Mouse (Mus musculus): Measurements from ENCODE around the gene Tbc1d10c. TPM values are rescaled to one million over a fixed set of nuclear protein-coding genes. Genes with fewer than 3 reads are reported as not detected.
A peak's percentile ranks its signal among the peaks of the same experiment; 100 is the strongest.

Gene Tbc1d10c
- total and polyA plus RNA-seq, 3 experiments = 43.5 to 58.5 (median 46.3) TPM

- Histone ChIP-seq H3K9me3 (replicated peaks; ENCODE audit: low read length) (peaks cover 3% of the 10 kb centered on the region), H3K4me2 (ENCODE audit: insufficient read depth, low read depth, poor library complexity, severe bottlenecking) (no peak overlapping the region), H3K4me3 (replicated peaks in 1 of 3; ENCODE audit: low read depth in 2 of 3, low read length in 2 of 3, poor library complexity in 1 of 3) (no peak overlapping the region), H3K27me3 (replicated peaks) (peaks cover 4% of the 10 kb centered on the region), H3K79me2 (replicated peaks; ENCODE audit: control insufficient read depth, extremely low read depth, insufficient read depth, poor library complexity, severe bottlenecking) (no peaks in the 10 kb centered on the region), H3K36me3 (replicated peaks in 1 of 2; ENCODE audit: control insufficient read depth in 1 of 2, insufficient read depth in 1 of 2, low read length in 1 of 2) (no peaks in the 10 kb centered on the region), H3K27ac (ENCODE audit: insufficient read depth, low read depth) (no peak overlapping the region), H3K4me1 (ENCODE audit: control insufficient read depth in 1 of 2, insufficient read depth in 2 of 2) (peaks cover 0 to 5% of the 10 kb centered on the region in 2 experiments; a peak in 2 of 4 replicates), H3K9ac (ENCODE audit: insufficient read depth, low read depth) (no peak overlapping the region)
- dilution Hi-C loops (cut with MboI; ENCODE audit: extremely low pct_ligation_motif_present, extremely low pct_unique_long_range_greater_than_20kb, low sequenced_read_pairs) = no loop called here
- DNase-seq (ENCODE audit: extremely low read depth) = no peak
- TF ChIP-seq NRF1 (IDR thresholded peaks at IDR 0.05; ENCODE audit: low read depth, low read length) = no peak
- in situ Hi-C loops (cut with MboI; ENCODE audit: low pct_ligation_motif_present, low pct_unique_long_range_greater_than_20kb, low sequenced_read_pairs) = no loop called here
Observed at GRCm38 (mm10) chr19:4240247-4240668, 49.2 kb upstream of the Tbc1d10c start.

GRCm38 (mm10) chr19:4234548-4234947 is 43.5 kb upstream of the Tbc1d10c start:
- no peak overlapping the region for H3K4me3 ChIP-seq (replicated peaks in 1 of 3; ENCODE audit: low read depth in 2 of 3, low read length in 2 of 3, poor library complexity in 1 of 3)
- H3K4me1 ChIP-seq (ENCODE audit: control insufficient read depth in 1 of 2, insufficient read depth in 2 of 2) = peaks cover 18 to 30% of the 10 kb centered on the region in 2 experiments
- no peak for TF ChIP-seq CTCF (conservative IDR thresholded peaks at IDR 0.05 in 1 of 2, IDR thresholded peaks at IDR 0.05 in 1 of 2; ENCODE audit: low read depth in 2 of 2, low read length in 2 of 2)
- TF ChIP-seq TCF12 (IDR thresholded peaks at IDR 0.05; ENCODE audit: low read depth, low read length) = no peak
- TF ChIP-seq MAFK (IDR thresholded peaks at IDR 0.05; ENCODE audit: insufficient replicate concordance, low read length) = no peak
- TF ChIP-seq E2F4 (IDR thresholded peaks at IDR 0.05; ENCODE audit: insufficient replicate concordance, low read depth, low read length) = no peak
- TF ChIP-seq NRF1 (IDR thresholded peaks at IDR 0.05; ENCODE audit: low read depth, low read length) = no peak
- TF ChIP-seq MEF2A (IDR thresholded peaks at IDR 0.05; ENCODE audit: borderline replicate concordance, low read depth, low read length) = no peak
- TF ChIP-seq KAT2A (IDR thresholded peaks at IDR 0.05; ENCODE audit: insufficient replicate concordance, low read length) = no peak
- no peak for TF ChIP-seq SMC3 (IDR thresholded peaks at IDR 0.05; ENCODE audit: low read depth, low read length)
- H3K27me3 ChIP-seq (replicated peaks) = peaks cover 2% of the 10 kb centered on the region
- H3K36me3 ChIP-seq (replicated peaks in 1 of 2; ENCODE audit: control insufficient read depth in 1 of 2, insufficient read depth in 1 of 2, low read length in 1 of 2) = peaks cover 0 to 5% of the 10 kb centered on the region in 2 experiments
- dilution Hi-C loops (cut with MboI; ENCODE audit: extremely low pct_ligation_motif_present, extremely low pct_unique_long_range_greater_than_20kb, low sequenced_read_pairs) = no loop called here
- in situ Hi-C loops (cut with MboI; ENCODE audit: low pct_ligation_motif_present, low pct_unique_long_range_greater_than_20kb, low sequenced_read_pairs) = no loop called here
- no peak overlapping the region for H3K27ac ChIP-seq (ENCODE audit: insufficient read depth, low read depth)
- no peak overlapping the region for H3K4me2 ChIP-seq (ENCODE audit: insufficient read depth, low read depth, poor library complexity, severe bottlenecking)
- H3K9ac ChIP-seq (ENCODE audit: insufficient read depth, low read depth) = no peak overlapping the region
- DNase-seq (ENCODE audit: extremely low read depth) = no peak
- H3K9me3 ChIP-seq (replicated peaks; ENCODE audit: low read length) = peaks cover 3% of the 10 kb centered on the region
- H3K79me2 ChIP-seq (replicated peaks; ENCODE audit: control insufficient read depth, extremely low read depth, insufficient read depth, poor library complexity, severe bottlenecking) = no peaks in the 10 kb centered on the region

GRCm38 (mm10) chr19:4232651-4233050 is 41.6 kb upstream of the Tbc1d10c start:
- peaks cover 0 to 5% of the 10 kb centered on the region in 2 experiments for H3K36me3 ChIP-seq (replicated peaks in 1 of 2; ENCODE audit: control insufficient read depth in 1 of 2, insufficient read depth in 1 of 2, low read length in 1 of 2)
- peaks cover 6% of the 10 kb centered on the region for H3K27me3 ChIP-seq (replicated peaks)
- dilution Hi-C loops (cut with MboI; ENCODE audit: extremely low pct_ligation_motif_present, extremely low pct_unique_long_range_greater_than_20kb, low sequenced_read_pairs) = no loop called here
- in situ Hi-C loops (cut with MboI; ENCODE audit: low pct_ligation_motif_present, low pct_unique_long_range_greater_than_20kb, low sequenced_read_pairs) = no loop called here
- peak overlapping the region; percentile 63 to 75 (median 68) for H3K4me3 ChIP-seq (replicated peaks in 1 of 3; ENCODE audit: low read depth in 2 of 3, low read length in 2 of 3, poor library complexity in 1 of 3)
- TF ChIP-seq KAT2A (IDR thresholded peaks at IDR 0.05; ENCODE audit: insufficient replicate concordance, low read length) (no peak), MAX (IDR thresholded peaks at IDR 0.05; ENCODE audit: low read length) (no peak), SMC3 (IDR thresholded peaks at IDR 0.05; ENCODE audit: low read depth, low read length) (no peak), MYC (IDR thresholded peaks at IDR 0.05; ENCODE audit: low read depth, low read length) (no peak)
- no peak for DNase-seq (ENCODE audit: extremely low read depth)
- H3K79me2 ChIP-seq (replicated peaks; ENCODE audit: control insufficient read depth, extremely low read depth, insufficient read depth, poor library complexity, severe bottlenecking) = no peaks in the 10 kb centered on the region
- peaks cover 3% of the 10 kb centered on the region for H3K9me3 ChIP-seq (replicated peaks; ENCODE audit: low read length)
- no peak overlapping the region for H3K27ac ChIP-seq (ENCODE audit: insufficient read depth, low read depth)
- peaks cover 22 to 49% of the 10 kb centered on the region in 2 experiments for H3K4me1 ChIP-seq (ENCODE audit: control insufficient read depth in 1 of 2, insufficient read depth in 2 of 2)
- H3K9ac ChIP-seq (ENCODE audit: insufficient read depth, low read depth) = peak overlapping the region; percentile 82
- peak overlapping the region; percentile 82 for H3K4me2 ChIP-seq (ENCODE audit: insufficient read depth, low read depth, poor library complexity, severe bottlenecking)
